Mouse (Mus musculus) neural tube, embryonic 14.5 days (tissue): ENCODE measurements around the gene Gm17651. TPM values are rescaled to one million over a fixed set of nuclear protein-coding genes. Genes with fewer than 3 reads are reported as not detected.

Experiments used
- ATAC-seq: fragments of 200-750 bp; cut with Nextera tagmentation; 2 replicates; pipeline ENCODE4 v1.8.0; 2017; ENCODE audit warnings: low read depth, mild to moderate bottlenecking, moderate TSS enrichment, moderate library complexity
- H3K27ac ChIP-seq: fragments of 300-500 bp; sonication (generic); 2 replicates; pipeline ENCODE4 v1.5.1; 2014; ENCODE audit warnings: low read depth, mild to moderate bottlenecking, control low read depth, low read length, moderate library complexity, mixed read lengths
- H3K27me3 ChIP-seq: fragments of 300-500 bp; sonication (generic); 2 replicates; pipeline ENCODE4 v1.6.1; 2014; ENCODE audit warnings: low read length; ENCODE audit not compliant: control insufficient read depth, insufficient read depth
- H3K36me3 ChIP-seq: fragments of 300-500 bp; sonication (generic); 2 replicates; pipeline ENCODE4 v1.6.1; 2014; ENCODE audit warnings: low read length, mixed read lengths; ENCODE audit not compliant: control insufficient read depth, insufficient read depth
- H3K4me1 ChIP-seq: fragments of 300-500 bp; sonication (generic); 2 replicates; pipeline ENCODE4 v1.6.1; 2014; ENCODE audit warnings: low read length; ENCODE audit not compliant: control insufficient read depth, insufficient read depth
- H3K4me2 ChIP-seq: fragments of 300-500 bp; sonication (generic); 2 replicates; pipeline ENCODE4 v1.6.1; 2014; ENCODE audit warnings: mild to moderate bottlenecking, low read depth, low read length, control low read depth
- H3K4me3 ChIP-seq: fragments of 300-500 bp; sonication (generic); 2 replicates; pipeline ENCODE4 v1.5.1; 2014; ENCODE audit warnings: low read depth, low read length, control low read depth, mixed read lengths
- H3K9ac ChIP-seq: fragments of 300-500 bp; sonication (generic); replicated peaks from 2 replicates; pipeline ENCODE4 v1.6.1; 2014; ENCODE audit warnings: low read depth, mild to moderate bottlenecking, control low read depth, low read length, mixed read lengths
- H3K9me3 ChIP-seq: fragments of 300-500 bp; sonication (generic); 2 replicates; pipeline ENCODE4 v1.6.1; 2016; ENCODE audit warnings: low read length; ENCODE audit not compliant: control insufficient read depth
- WGBS: fragments of 180-500 bp; shearing (Covaris S2); extraction: QIAGEN DNeasy Blood & Tissue Kit; methylation state at CpG from one replicate; pipeline ENCODE4 v1.1.7; 2014; 5-methylcytosine and 5-hydroxymethylcytosine counted together
- polyA plus RNA-seq: library from polyadenylated mRNA; unstranded; fragments of >200 nt; fragmentation: Nextera tagmentation; extraction: Ambion mirVana; gene quantifications from 2 replicates; pipeline ENCODE4 v1.2.1, GENCODE M21; 2014

Gm17651 gene
- not detected in 2 replicates for polyA plus RNA-seq

GRCm38 (mm10) chr3:97674644-97675110 lies at the start of gene Gm17651:
Gene Gm17651, minus strand, starts transcription at chr3:97674694.
- H3K27me3 ChIP-seq, result no peaks in the 10 kb centered on the region
- no peaks in the 10 kb centered on the region for H3K9me3 ChIP-seq
- 92% methylated on average over 7 of the region's 7 CpGs for WGBS
- H3K4me2 ChIP-seq, result no peak within 1 kb of the TSS
- H3K4me3 ChIP-seq, result no peak within 1 kb of the TSS
- H3K27ac ChIP-seq, result no peak within 1 kb of the TSS
- no peak within 1 kb of the TSS for H3K9ac ChIP-seq
- no peak for ATAC-seq
- no peaks in the 10 kb centered on the region for H3K4me1 ChIP-seq
- peaks cover 9% of the 10 kb centered on the region; the same call in 1 of the 2 replicates for H3K36me3 ChIP-seq

GRCm38 (mm10) chr3:97719116-97719515 lies 44.6 kb upstream of the Gm17651 start:
- Histone ChIP-seq H3K9ac (no peak overlapping the region), H3K27me3 (no peaks in the 10 kb centered on the region), H3K4me2 (no peak overlapping the region), H3K36me3 (peaks cover 2% of the 10 kb centered on the region; the same call in 1 of the 2 replicates), H3K9me3 (peaks cover 3% of the 10 kb centered on the region), H3K4me1 (no peaks in the 10 kb centered on the region), H3K27ac (no peak overlapping the region), H3K4me3 (no peak overlapping the region)
- no peak for ATAC-seq
- 88% methylated on average over 9 of the region's 9 CpGs for WGBS

- no peaks in the 10 kb centered on the region for H3K27me3 ChIP-seq
- ATAC-seq, result no peak
- 91% methylated on average over 1 of the region's 1 CpGs for WGBS
These were observed 41.4 kb upstream of the Gm17651 start for GRCm38 (mm10) chr3:97715922-97716321.

GRCm38 (mm10) chr3:97710881-97711280 lies 36.4 kb upstream of the Gm17651 start:
- 64% methylated on average over 5 of the region's 5 CpGs for WGBS
- no peaks in the 10 kb centered on the region for H3K4me1 ChIP-seq
- H3K27ac ChIP-seq, result no peak overlapping the region
- H3K4me2 ChIP-seq, result no peak overlapping the region
- no peak for ATAC-seq
- H3K9me3 ChIP-seq, result no peaks in the 10 kb centered on the region
- no peak overlapping the region for H3K9ac ChIP-seq
- H3K36me3 ChIP-seq, result peaks cover 2% of the 10 kb centered on the region; the same call in 1 of the 2 replicates
- H3K4me3 ChIP-seq, result no peak overlapping the region
- H3K27me3 ChIP-seq, result no peaks in the 10 kb centered on the region

More at GRCm38 (mm10) chr3:97715922-97716321, 41.4 kb upstream of the Gm17651 start:
- Histone ChIP-seq H3K36me3 (peaks cover 2% of the 10 kb centered on the region; the same call in 1 of the 2 replicates), H3K4me1 (no peaks in the 10 kb centered on the region), H3K9me3 (no peaks in the 10 kb centered on the region), H3K27ac (no peak overlapping the region), H3K4me3 (no peak overlapping the region), H3K9ac (no peak overlapping the region), H3K4me2 (no peak overlapping the region)

- WGBS, result 95% methylated on average over 11 of the region's 11 CpGs
- Histone ChIP-seq H3K4me1 (no peaks in the 10 kb centered on the region), H3K27me3 (no peaks in the 10 kb centered on the region), H3K27ac (no peak overlapping the region), H3K4me3 (no peak overlapping the region), H3K36me3 (peaks cover 2% of the 10 kb centered on the region; the same call in 1 of the 2 replicates), H3K9ac (no peak overlapping the region), H3K9me3 (no peaks in the 10 kb centered on the region), H3K4me2 (no peak overlapping the region)
- no peak for ATAC-seq
These were observed 35.6 kb upstream of the Gm17651 start for GRCm38 (mm10) chr3:97710134-97710533.

- Histone ChIP-seq H3K27me3 (no peaks in the 10 kb centered on the region), H3K36me3 (peaks cover 6% of the 10 kb centered on the region; the same call in 1 of the 2 replicates), H3K9me3 (no peaks in the 10 kb centered on the region), H3K27ac (no peak overlapping the region), H3K4me2 (no peak overlapping the region), H3K4me1 (no peaks in the 10 kb centered on the region), H3K9ac (no peak overlapping the region), H3K4me3 (no peak overlapping the region)
- 86% methylated on average over 4 of the region's 4 CpGs for WGBS
- no peak for ATAC-seq
These were observed 32.1 kb upstream of the Gm17651 start for GRCm38 (mm10) chr3:97706561-97706960.

- WGBS, result 92% methylated on average over 3 of the region's 3 CpGs
- no peak overlapping the region for H3K4me3 ChIP-seq
- no peak for ATAC-seq
- H3K36me3 ChIP-seq, result peaks cover 6% of the 10 kb centered on the region; the same call in 1 of the 2 replicates
- H3K4me1 ChIP-seq, result no peaks in the 10 kb centered on the region
- H3K9ac ChIP-seq, result no peak overlapping the region
- H3K27ac ChIP-seq, result no peak overlapping the region
- no peak overlapping the region for H3K4me2 ChIP-seq
- H3K9me3 ChIP-seq, result no peaks in the 10 kb centered on the region
- no peaks in the 10 kb centered on the region for H3K27me3 ChIP-seq
These were observed 31.0 kb upstream of the Gm17651 start for GRCm38 (mm10) chr3:97705508-97705907.

- H3K27me3 ChIP-seq, result no peaks in the 10 kb centered on the region
- H3K27ac ChIP-seq, result no peak overlapping the region
- H3K4me2 ChIP-seq, result no peak overlapping the region
- no peaks in the 10 kb centered on the region for H3K9me3 ChIP-seq
- no peaks in the 10 kb centered on the region for H3K4me1 ChIP-seq
- peaks cover 6% of the 10 kb centered on the region; the same call in 1 of the 2 replicates for H3K36me3 ChIP-seq
- WGBS, result 94% methylated on average over 11 of the region's 11 CpGs
- ATAC-seq, result no peak
- no peak overlapping the region for H3K4me3 ChIP-seq
- H3K9ac ChIP-seq, result no peak overlapping the region
These were observed 28.1 kb upstream of the Gm17651 start for GRCm38 (mm10) chr3:97702448-97703080.

- 71% methylated on average over 3 of the region's 3 CpGs for WGBS
- Histone ChIP-seq H3K27me3 (no peaks in the 10 kb centered on the region), H3K4me3 (no peak overlapping the region), H3K4me2 (no peak overlapping the region), H3K9me3 (no peaks in the 10 kb centered on the region), H3K4me1 (no peaks in the 10 kb centered on the region), H3K9ac (no peak overlapping the region), H3K27ac (no peak overlapping the region), H3K36me3 (peaks cover 6% of the 10 kb centered on the region; the same call in 1 of the 2 replicates)
- ATAC-seq, result no peak
These were observed 26.7 kb upstream of the Gm17651 start for GRCm38 (mm10) chr3:97701198-97701597.
